Comparison of ENCODE assay signal across 13 mouse cellular contexts in genomic region chr11:12039748-12040147, GRCm38 (mm10). TPM values are rescaled to one million over a fixed set of nuclear protein-coding genes. Genes with fewer than 3 reads are reported as not detected.
DNase-seq lines count a peak whose midpoint lies in the region; ATAC-seq and TF ChIP-seq lines count a peak whose summit lies in the region.
"Had no signal": no experiment of that assay in that cellular context is flagged by ENCODE, and none has a peak within 500 bp of the region (broad histone marks: within the 10 kb centered on the region; RNA-seq: fewer than 3 reads in every experiment).

No protein-coding gene starts in this region.

- H3K9me3 ChIP-seq in hindbrain, embryonic 10.5 days = no peaks in the 10 kb centered on the region
- H3K9me3 ChIP-seq in hindbrain, embryonic 13.5 days = no peaks in the 10 kb centered on the region
- H3K9me3 ChIP-seq in liver, postnatal 0 days (ENCODE audit: low read length) = no peaks in the 10 kb centered on the region
- no peaks in the 10 kb centered on the region for H3K9me3 ChIP-seq in limb, embryonic 13.5 days
- H3K9me3 ChIP-seq: heart, embryonic 10.5 days; liver, embryonic 15.5 days; megakaryocyte, embryonic 14.5 days had no signal

- TF ChIP-seq CTCF in liver, postnatal 0 days (IDR thresholded peaks at IDR 0.05; ENCODE audit: low read depth) = no peak; the same call in 1 of the 2 replicates

- H3K27ac ChIP-seq in hindbrain, embryonic 10.5 days = no peak overlapping the region
- no peak overlapping the region for H3K27ac ChIP-seq in hindbrain, embryonic 13.5 days
- H3K27ac ChIP-seq in liver, postnatal 0 days (ENCODE audit: low read depth) = 0 out of 2 replicates have a peak overlapping the region, but pooled peaks have one; percentile 34
- H3K27ac ChIP-seq in limb, embryonic 13.5 days = no peak overlapping the region
- H3K27ac ChIP-seq: liver, embryonic 15.5 days had no signal

- no peak overlapping the region for H3K9ac ChIP-seq in hindbrain, embryonic 13.5 days
- H3K9ac ChIP-seq in liver, postnatal 0 days (replicated peaks) = no peak overlapping the region
- no peak overlapping the region for H3K9ac ChIP-seq in limb, embryonic 13.5 days
- H3K9ac ChIP-seq: liver, embryonic 15.5 days had no signal

- DNase-seq in cerebellum, postnatal 10 days = peak; percentile 70 to 78
- no peak for DNase-seq in cerebellum, adult 9-11 months
- DNase-seq in hindbrain, embryonic 10.5 days (ENCODE audit: low spot score) = peak; percentile 23
- DNase-seq in liver, postnatal 0 days = no peak
- no peak for DNase-seq in liver
- DNase-seq in right cerebral cortex, postnatal 4 days = no peak
- DNase-seq: adrenal gland, postnatal 10 days had no signal

- no peak for ATAC-seq in hindbrain, embryonic 13.5 days (ENCODE audit: low FRiP score)
- no peak for ATAC-seq in liver, postnatal 0 days
- ATAC-seq in limb, embryonic 13.5 days (ENCODE audit: low FRiP score, low read depth) = no peak
- ATAC-seq: inflammation-experienced regulatory T-cells, adult 6 months had no signal

- H3K4me2 ChIP-seq in hindbrain, embryonic 13.5 days = no peak overlapping the region
- H3K4me2 ChIP-seq in liver, postnatal 0 days (ENCODE audit: low read depth, low read length) = no peak overlapping the region
- H3K4me2 ChIP-seq in limb, embryonic 13.5 days (replicated peaks) = peak overlapping the region; percentile 65; the same call in 1 of the 2 replicates
- H3K4me2 ChIP-seq: liver, embryonic 15.5 days had no signal

- no peaks in the 10 kb centered on the region; the same call in 1 of the 2 replicates for H3K4me1 ChIP-seq in hindbrain, embryonic 10.5 days (replicated peaks)
- H3K4me1 ChIP-seq in hindbrain, embryonic 13.5 days (replicated peaks) = peaks cover 16% of the 10 kb centered on the region
- no peaks in the 10 kb centered on the region for H3K4me1 ChIP-seq in liver, postnatal 0 days (ENCODE audit: insufficient read depth)
- H3K4me1 ChIP-seq in limb, embryonic 13.5 days = peaks cover 11% of the 10 kb centered on the region; the same call in 1 of the 2 replicates

- H3K27me3 ChIP-seq in hindbrain, embryonic 10.5 days (ENCODE audit: insufficient read depth, poor library complexity, severe bottlenecking) = peaks cover 89% of the 10 kb centered on the region
- H3K27me3 ChIP-seq in hindbrain, embryonic 13.5 days = peaks cover 90% of the 10 kb centered on the region
- H3K27me3 ChIP-seq in liver, postnatal 0 days (ENCODE audit: insufficient read depth, low read length) = peaks cover 66% of the 10 kb centered on the region
- peaks cover 84% of the 10 kb centered on the region for H3K27me3 ChIP-seq in limb, embryonic 13.5 days

- 71% methylated on average over 6 of the region's 6 CpGs for WGBS in hindbrain, embryonic 10.5 days
- WGBS in hindbrain, embryonic 13.5 days = 57% methylated on average over 6 of the region's 6 CpGs
- 61% methylated on average over 6 of the region's 6 CpGs for WGBS in liver, postnatal 0 days (ENCODE audit: insufficient replicate concordance)
- WGBS in limb, embryonic 13.5 days = 60% methylated on average over 6 of the region's 6 CpGs

- H3K4me3 ChIP-seq in hindbrain, embryonic 10.5 days = no peak overlapping the region
- H3K4me3 ChIP-seq in hindbrain, embryonic 13.5 days = no peak overlapping the region
- H3K4me3 ChIP-seq in liver, postnatal 0 days (ENCODE audit: low read depth, low read length) = no peak overlapping the region
- no peak overlapping the region for H3K4me3 ChIP-seq in limb, embryonic 13.5 days
- H3K4me3 ChIP-seq: heart, embryonic 10.5 days; liver, embryonic 15.5 days; megakaryocyte, embryonic 14.5 days had no signal

- no peak for TF ChIP-seq EP300 in liver, postnatal 0 days (IDR thresholded peaks at IDR 0.05; ENCODE audit: low read depth)

- no peaks in the 10 kb centered on the region for H3K36me3 ChIP-seq in hindbrain, embryonic 10.5 days
- H3K36me3 ChIP-seq in hindbrain, embryonic 13.5 days = no peaks in the 10 kb centered on the region
- no peaks in the 10 kb centered on the region for H3K36me3 ChIP-seq in liver, postnatal 0 days (replicated peaks; ENCODE audit: insufficient read depth, low read length)
- H3K36me3 ChIP-seq in limb, embryonic 13.5 days = no peaks in the 10 kb centered on the region
- H3K36me3 ChIP-seq: liver, embryonic 15.5 days had no signal

RNA-seq across cellular contexts. Expression of gene Grb10, which starts 1.3 kb away (rescaled TPM):
- 410 and 548 TPM in 2 replicates for polyA plus RNA-seq in hindbrain, embryonic 10.5 days (2016; fragmentation: Nextera tagmentation; extraction: Ambion mirVana)
- polyA plus RNA-seq in hindbrain, embryonic 13.5 days (2015; fragmentation: Nextera tagmentation; extraction: Ambion mirVana) = 116 and 124 TPM in 2 replicates
- polyA plus RNA-seq in liver, postnatal 0 days (2015; fragmentation: Nextera tagmentation; extraction: Ambion mirVana) = 113 and 121 TPM in 2 replicates
- 539 and 614 TPM in 2 replicates for polyA plus RNA-seq in limb, embryonic 13.5 days (2015; fragmentation: Nextera tagmentation; extraction: Ambion mirVana)
- polyA plus RNA-seq: inflammation-experienced regulatory T-cells, adult 6 months had no signal

Comparison
In these comparisons a context has a peak if more than half of its experiments do, and no peak if none do; other contexts are left out.
1. DNase-seq: peak in cerebellum, postnatal 10 days (2 of 2) and hindbrain, embryonic 10.5 days (single experiment); none in cerebellum, adult 9-11 months (single experiment), liver, postnatal 0 days (single experiment), liver (single experiment) and right cerebral cortex, postnatal 4 days (single experiment).